Mouse (Mus musculus) R1 (cell line): ENCODE measurements around the gene Irgm2.

Experiments
- DNase-seq: peaks from one replicate; pipeline ENCODE4 v3.0.0-alpha.2; 2018; ENCODE audit warnings: low read depth, low spot score

Gene Irgm2

DNA sequence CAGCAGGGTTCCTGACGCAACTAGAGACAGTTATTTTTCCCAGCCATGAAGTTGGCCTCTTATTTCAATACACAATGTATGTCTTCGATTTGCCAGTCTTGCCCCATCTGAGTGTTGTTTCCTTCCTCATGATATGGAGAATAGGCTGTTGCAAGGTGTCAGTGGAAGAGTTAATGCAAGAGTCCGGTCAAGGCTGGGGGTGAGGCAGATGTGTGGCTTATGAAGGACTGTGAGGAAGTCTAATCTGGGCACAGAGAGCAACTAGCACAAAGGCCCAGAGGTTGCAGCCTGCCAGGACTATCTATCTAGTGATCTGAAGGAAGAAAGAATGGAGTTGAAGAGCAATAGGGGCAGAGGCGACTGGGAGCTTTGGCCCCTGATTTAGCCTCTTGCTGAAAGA lies 60.7 kb downstream of the Irgm2 start:
- DNase-seq = no peak

DNA sequence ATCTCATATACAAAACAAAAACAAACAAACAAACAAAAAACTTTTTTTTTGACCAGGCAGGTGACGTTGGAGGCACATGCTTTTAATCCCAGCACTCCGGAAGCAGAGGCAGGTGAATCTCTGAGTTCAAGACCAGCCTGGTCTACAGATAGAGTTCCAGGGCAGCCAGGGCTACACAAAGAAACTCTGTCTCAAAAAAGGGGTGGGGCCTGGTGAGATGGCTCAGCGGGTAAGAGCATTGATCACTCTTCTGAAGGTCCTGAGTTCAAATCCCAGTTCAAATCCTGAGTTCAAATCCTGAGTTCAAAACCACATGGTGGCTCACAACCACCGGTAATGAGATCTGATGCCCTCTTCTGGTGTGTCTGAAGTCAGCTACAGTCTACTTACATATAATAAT lies 62.4 kb downstream of the Irgm2 start:
- DNase-seq = no peak

DNA sequence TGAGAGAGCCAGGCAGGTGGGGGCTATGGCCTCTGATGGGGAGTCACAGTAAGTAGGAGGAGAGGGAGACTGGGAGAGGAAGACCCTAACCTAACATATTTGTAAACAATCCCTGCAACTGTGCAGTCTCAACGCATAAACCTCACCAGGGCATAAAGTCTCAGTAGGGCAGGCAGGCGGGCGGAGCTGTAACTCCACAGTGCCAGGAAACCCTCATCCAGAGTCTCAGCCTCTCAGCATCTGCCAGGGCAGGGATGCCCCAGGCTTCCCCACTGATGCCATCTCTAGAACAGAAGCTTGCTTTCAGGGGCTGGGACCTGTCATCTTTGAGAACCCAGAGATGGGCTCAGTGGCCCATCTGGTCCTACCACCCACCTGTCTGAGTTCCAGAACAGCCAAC lies 62.9 kb downstream of the Irgm2 start:
- no peak for DNase-seq

DNA sequence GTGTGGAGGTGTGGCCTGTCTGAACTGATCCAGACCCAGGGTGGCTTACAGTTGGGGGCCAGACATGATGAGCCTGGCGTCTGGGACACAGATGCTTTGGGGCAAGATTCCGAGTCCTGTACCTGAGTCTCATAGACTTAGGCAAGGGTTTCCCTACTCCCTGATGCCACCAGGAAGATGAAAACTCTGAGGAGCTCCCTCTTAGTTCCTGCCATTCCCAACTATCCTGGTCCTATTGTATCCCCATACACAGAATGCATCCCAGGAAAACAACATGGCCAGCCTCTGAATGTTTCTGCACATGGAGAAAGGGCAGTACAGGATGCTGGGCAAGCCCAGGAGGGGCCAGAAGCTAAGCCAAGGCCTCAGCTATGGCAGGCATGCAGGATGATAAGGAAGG lies 64.1 kb downstream of the Irgm2 start:
- DNase-seq = no peak

DNA sequence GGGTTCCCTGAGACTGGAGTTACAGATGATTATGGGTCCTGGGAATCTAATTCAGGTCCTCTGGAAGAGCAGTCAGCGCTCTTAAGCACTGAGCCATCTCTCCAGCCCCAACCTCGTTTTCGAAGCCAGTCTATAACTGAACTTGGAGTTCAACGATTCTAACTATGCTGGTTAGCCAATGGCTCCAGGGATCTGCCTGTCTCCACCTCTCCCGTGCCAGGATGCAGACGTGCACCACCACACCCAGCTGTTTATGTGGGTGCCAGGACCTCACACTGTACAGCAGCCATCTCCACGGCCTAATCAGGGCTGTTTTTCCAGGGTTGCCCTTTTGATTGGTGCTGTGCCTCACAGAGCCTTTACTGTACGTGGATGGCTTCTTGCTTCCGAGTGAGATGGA lies 65.1 kb downstream of the Irgm2 start:
- DNase-seq = no peak

DNA sequence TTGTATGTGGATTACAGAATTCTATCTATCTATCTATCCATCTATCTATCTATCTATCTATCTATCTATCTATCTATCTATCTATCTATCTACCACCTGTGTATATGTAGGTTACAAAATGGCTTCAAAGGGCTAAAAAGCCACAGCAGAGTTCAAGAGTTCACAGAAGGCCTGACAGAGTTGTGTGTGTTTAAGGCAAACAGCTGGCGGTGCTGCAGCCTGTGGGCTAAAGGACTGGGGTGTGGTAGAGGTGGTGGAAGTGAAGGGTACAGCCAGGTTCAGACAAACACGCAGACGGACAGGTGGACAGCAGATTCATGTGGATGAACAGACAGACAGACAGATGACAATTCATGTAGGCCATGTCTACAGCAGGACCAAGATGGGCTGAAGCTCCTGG lies 68.9 kb downstream of the Irgm2 start:
- no peak for DNase-seq
